Mouse (Mus musculus): Measurements from ENCODE around the gene Dynlrb2.

Dynlrb2 gene

GRCm38 (mm10) chr8:116542842-116543241 is 38.1 kb downstream of the Dynlrb2 start:
- no peak for DNase-seq

- DNase-seq, result no peak
Observed at GRCm38 (mm10) chr8:116543366-116543765, 38.6 kb downstream of the Dynlrb2 start.

- no peak for DNase-seq
Observed at GRCm38 (mm10) chr8:116552255-116552654, 47.5 kb downstream of the Dynlrb2 start.

- DNase-seq, result no peak
Observed at GRCm38 (mm10) chr8:116552778-116553177, 48.0 kb downstream of the Dynlrb2 start.

Data from right cerebral cortex, postnatal 4 days (tissue).